Mouse (Mus musculus) natural killer cell, adult 2 months (primary cell): ENCODE data around the gene Hps6.
"Not testable (repeated sequence)": the region's sequence is repeated elsewhere in the genome, so short reads cannot be mapped to it uniquely, and the experiment has no call there.

Experiments
- DNase-seq, 2 experiments: peaks; one replicate each; pipeline ENCODE4 v3.0.0; 2022; ENCODE audit warnings: low spot score in 2 of 2

Hps6 gene

GRCm38 (mm10) chr19:46003371-46004226 is at the start of gene Hps6:
TSS of gene Hps6 (plus strand) at chr19:46003508.
- DNase-seq, result peak; percentile 82 to 86

GRCm38 (mm10) chr19:45956736-45957135 is 46.6 kb upstream of the Hps6 start:
- no peak for DNase-seq

GRCm38 (mm10) chr19:45960770-45961169 is 42.5 kb upstream of the Hps6 start:
- no peak for DNase-seq

DNA sequence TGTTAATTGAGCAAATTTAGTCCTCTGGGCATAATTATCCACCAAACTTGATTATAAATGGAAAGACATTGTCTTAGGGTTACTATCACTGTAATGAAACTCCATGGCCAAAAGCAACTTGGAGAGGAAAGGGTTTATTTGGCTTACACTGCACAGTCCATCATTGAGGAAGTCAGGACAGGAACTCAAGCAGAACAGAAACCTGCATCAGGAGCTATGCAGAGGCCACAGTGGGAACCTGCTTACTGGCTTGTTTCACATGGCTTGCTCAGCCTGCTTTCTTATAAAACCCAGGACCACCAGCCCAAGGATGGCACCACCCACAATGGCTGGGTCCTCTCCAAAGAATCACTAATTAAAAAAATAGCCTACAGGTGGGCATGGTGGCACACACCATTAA is 18.9 kb upstream of the Hps6 start:
- no peak for DNase-seq

- DNase-seq, result no peak
Observed at GRCm38 (mm10) chr19:45988238-45988637, 15.1 kb upstream of the Hps6 start.

DNA sequence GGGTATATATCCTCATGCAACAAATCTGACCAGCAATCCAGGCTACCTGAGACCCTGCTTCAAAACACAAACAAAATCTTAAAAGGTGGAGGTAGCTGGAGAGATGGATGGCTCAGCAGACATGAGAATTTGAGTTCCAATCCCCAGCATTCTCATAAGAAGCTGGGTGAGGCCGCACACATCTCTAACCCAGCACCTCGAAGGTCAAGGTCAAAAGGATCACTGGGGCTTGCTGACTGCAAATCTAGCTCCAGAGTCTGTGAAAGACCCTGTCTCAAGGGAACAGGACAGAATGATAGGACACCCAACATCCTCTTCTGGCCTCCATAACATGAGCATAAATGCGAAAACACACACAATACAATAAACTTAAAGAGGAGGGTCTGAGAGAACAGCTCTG is 12.1 kb upstream of the Hps6 start:
- DNase-seq, result no peak

DNA sequence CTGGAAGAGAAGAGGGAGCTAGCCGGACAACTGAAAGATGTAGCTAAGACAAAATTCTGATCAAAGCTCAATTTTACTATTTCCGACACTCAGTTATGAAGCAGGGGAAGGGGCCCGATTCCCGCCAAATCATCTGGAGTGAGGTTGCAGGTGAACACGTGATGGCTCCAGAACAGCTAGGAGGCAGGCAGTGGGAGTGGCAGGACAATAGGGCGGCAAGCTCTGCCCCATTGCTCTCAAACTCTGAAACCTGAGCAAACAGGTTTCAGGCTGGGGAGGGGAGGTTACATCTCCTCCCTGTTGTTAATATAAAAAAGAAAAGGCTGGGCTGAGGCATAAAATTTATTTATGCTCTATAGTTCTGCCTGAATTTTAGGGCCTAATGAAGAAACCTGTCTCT is 9.9 kb upstream of the Hps6 start:
- not testable (repeated sequence) for DNase-seq

DNA sequence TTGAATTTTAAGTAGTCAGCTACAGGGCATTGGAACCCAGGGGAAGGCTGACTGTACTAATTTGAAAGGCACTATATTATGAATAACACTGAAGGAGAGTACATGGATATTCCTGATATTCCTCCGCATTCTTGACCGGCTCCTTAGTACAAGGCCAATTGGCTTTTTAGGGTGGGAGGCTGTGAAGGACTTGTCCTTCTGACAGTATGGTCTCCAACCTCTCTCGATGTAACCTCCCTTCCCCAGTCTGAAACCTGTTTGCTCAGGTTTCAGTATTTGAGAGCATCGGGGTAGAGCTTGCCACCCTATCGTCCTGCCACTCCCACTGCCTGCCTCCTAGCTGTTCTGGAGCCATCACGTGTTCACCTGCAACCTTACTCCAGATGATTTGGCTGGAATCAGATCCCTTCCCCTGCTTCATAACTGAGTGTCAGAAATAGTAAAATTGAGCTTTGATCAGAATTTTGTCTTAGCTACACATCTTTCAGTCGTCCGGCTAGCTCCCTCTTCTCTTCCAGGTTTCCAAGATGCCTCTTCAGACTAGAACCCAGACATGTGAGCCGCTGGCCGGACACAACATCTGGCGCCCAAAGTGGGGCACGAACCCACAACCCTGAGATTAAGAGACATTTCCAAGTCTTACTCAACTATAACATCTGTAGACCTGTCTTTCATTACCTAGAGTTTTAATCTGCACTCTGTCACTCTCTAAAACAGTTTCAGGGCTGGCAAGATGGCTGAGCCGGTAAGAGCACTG is 9.1 kb upstream of the Hps6 start:
- DNase-seq, result no peak

GRCm38 (mm10) chr19:45997365-45997764 is 5.9 kb upstream of the Hps6 start:
- no peak for DNase-seq

DNA sequence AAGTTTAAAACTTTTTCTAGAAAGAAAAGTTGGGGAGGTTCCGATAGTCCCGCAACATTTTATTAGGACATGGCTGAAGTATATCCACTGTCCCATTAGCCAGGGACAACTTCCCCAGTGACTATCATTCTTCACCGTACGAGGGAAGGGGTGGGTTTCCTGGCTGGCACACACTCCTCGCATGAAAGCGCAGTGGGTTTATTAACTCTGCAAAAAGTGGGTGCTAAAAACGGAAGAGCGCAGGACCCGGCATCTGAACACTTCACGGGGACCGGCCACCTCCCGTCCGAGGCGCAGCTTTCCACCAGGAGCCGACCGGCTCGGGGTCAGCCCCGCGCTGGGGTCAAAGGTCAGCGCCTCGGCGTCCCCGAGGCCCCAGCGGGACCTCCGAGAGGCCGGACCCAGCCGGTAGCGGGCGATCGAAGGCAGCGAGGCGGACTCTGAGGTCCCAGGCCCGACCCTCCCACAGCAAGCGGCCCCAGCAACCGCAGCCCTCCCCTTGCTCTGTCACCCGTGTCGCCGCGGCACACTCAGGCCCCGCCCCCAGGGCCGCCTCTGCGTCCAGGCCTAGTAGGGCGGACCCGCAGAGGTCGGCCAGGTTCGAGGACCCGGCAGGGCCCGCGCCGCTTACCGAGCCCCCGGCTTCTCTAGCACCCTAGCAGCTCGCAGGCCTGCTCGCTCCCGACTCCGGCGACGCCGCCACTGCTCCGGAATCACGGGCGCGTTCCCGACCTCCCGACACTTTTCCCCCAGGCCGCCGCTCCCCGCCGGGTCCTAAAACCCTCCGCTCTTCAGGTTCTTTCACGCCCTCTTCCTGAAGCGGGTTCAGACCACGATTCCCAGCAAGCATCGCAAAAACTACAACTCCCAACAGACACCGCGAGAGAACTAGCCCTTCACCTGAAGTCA is 5.3 kb upstream of the Hps6 start, which contains the start of gene Armh3:
Gene Armh3, minus strand, starts transcription at position 704 of the 909 bp plus-strand sequence.
- DNase-seq, result peak; percentile 87 to 91

DNA sequence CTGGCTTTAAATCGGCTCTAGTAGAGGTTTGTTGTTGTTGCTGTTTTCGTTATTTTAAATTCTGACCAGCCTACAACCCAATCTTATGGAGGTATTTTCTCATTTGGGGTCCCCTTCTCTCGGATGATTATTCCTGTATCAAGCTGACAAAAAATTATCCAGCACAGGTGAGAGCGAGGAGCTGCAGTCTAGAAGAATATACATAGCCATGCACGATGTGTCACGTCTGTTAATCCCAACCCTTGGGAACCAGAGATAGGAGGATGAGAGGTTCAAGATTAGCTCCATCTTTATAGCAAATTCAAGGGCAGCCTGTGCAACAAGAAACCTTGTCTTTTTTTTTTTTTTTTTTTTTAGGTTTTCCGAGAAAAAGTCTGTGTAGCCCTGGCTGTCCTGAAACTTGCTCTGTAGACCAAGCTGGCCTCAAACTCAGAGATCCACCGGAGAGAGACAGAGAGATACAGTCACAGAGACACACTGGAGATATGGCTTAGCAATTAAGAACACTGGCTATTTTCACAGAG is 4.6 kb upstream of the Hps6 start:
- no peak for DNase-seq

GRCm38 (mm10) chr19:45999378-45999777 is 3.9 kb upstream of the Hps6 start:
- no peak for DNase-seq

- peak; percentile 25 to 43 for DNase-seq
Observed at GRCm38 (mm10) chr19:46002279-46002678, 1.0 kb upstream of the Hps6 start.

- no peak for DNase-seq
Observed at GRCm38 (mm10) chr19:46004814-46005466, 1.6 kb downstream of the Hps6 start.

DNA sequence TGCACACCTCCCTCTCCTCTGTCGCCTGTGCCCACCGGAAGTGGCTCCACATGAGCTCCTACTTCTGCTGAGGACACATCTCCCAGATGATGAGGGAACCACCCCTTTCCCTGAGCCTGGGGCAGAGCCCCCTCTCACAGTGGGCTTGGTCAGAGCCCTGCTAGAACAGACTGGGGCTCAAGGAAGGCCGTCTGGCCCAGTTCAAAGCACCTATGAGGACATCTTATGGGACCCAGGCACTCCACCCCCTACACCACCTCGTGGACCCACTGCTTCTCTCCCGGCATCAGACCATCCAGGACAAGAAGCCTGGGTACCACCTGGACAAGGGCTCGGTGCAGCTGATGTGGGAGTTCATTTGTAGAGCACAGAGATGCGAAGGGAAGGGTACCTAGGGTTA is 2.4 kb downstream of the Hps6 start:
- no peak for DNase-seq

DNA sequence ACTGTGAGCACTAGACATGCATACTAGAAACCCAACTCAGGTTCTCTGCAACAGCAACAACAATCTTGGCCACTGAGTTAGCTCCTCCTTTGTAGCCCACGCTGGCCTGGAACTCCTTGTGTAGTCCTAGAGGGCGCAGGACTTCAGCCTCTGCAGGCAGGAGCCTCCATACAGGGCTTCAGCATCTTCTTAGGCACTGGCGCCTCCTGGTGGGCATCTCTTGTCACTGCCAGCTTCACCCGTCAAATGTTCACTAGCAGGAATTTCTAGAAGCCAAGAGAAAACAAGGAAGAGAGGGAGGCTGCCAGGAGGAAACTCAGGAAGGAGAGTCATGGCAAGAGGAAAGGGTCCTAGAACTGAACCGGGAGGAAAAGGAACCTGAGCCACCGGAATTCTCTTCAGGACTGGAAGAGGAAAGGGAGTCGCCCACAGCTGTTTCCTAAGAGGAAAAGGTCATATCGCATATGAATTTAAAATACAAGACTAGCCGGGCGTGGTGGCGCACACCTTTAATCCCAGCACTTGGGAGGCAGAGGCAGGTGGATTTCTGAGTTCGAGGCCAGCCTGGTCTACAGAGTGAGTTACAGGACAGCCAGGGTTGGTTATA is 11.4 kb downstream of the Hps6 start:
- DNase-seq, result peak; percentile 70 to 81

DNA sequence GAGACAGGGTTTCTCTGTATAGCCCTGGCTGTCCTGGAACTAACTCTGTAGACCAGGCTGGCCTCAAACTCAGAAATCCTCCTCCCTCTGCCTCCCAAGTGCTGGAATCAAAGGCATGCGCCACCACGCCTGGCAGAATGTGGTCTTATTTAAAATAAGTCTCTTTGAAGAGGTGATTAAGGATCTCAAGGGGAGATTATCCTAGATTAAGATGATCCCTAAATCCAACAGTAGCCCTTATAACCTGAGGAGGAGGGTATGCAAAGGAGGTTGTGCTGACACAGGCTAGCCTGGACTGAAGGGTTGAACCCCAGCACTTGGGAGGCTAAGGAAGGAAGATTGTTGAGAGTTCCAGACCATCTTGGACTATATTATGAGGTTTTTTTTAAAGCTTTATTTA is 12.7 kb downstream of the Hps6 start:
- no peak for DNase-seq

DNA sequence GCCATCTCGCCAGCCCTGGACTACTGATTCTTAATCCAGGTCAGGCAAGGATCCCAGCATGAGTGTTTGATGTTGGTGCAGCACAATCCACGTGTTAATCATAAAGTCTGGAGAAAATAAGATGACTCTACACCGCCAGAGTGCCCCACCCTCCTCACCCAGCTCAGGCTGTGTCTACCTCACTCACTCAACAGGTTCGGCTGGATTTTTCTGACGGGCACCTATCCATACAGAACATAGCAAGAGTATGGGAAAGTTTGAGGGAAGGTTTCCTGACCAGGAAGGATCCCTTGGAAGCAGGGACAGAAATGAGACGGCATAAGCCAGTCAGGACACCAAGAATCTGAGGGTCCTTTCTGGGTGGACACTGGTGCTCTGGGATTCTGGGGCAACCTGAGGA is 21.7 kb downstream of the Hps6 start:
- DNase-seq, result no peak

GRCm38 (mm10) chr19:46026567-46026966 is 23.3 kb downstream of the Hps6 start:
- no peak for DNase-seq

DNA sequence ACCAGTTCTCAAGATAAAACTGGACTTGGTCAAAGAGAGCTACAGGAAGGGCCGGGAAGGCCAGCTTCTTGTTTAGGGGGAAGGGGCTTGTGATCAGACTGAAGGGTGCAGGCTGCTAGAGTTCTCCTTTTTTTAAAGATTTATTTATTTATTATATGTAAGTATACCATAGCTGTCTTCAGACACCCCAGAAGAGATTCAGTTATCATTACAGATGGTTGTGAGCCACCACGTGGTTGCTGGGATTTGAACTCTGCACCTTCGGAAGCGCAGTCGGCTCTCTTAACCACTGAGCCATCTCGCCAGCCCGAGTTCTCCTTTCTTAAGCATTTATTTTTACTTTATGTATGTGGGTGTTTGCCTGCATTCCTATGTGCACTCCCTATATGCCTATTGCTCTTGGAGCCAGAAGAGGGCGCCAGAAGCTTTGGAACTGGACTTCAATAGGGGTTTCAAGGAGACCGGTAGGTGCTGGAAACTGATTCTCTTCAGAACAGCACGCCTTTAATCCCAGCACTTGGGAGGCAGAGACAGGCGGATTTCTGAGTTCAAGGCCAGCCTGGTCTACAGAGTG is 25.5 kb downstream of the Hps6 start:
- DNase-seq, result no peak
